Mouse (Mus musculus): Measurements from ENCODE around the gene Vav1. TPM values are rescaled to one million over a fixed set of nuclear protein-coding genes. Genes with fewer than 3 reads are reported as not detected.

The Vav1 gene
- polyA plus RNA-seq (2017; shearing (Covaris generic)) = 154 TPM

GRCm38 (mm10) chr17:57278943-57279590, at the start of gene Vav1:
Vav1 (plus strand) TSS chr17:57279100.

DNA sequence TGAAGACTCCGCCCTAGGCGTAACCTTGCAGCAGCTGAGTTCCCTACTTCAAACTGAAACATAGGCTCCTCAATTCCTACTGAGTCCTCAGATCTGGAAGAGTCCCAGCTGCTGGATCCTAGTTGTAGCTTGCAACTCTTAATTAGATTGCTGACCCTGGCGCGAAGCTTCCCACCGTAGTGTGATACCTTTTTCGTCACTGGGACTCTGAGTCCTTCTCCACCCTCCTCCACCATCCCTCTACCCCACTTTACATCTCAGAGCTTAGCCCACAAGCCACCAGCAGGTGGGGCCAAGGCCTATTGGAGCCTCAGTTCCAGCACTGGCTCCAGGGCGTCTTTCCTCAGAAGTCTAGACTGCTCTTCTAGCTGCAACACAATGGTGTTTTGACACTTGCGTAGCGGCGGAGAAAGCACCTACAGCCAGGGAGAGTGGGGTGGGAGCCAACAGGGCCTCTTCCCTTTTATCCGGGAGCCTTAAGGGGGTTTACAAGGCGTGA, 30.6 kb upstream of the Vav1 start, which contains the start of gene Gpr108:
TSS of gene Gpr108 (minus strand) at position 246 of the 499 bp plus-strand sequence.

GRCm38 (mm10) chr17:57249186-57250181, 29.4 kb upstream of the Vav1 start, which contains the start of gene Trip10:
Trip10 (plus strand) TSS chr17:57249455.

GRCm38 (mm10) chr17:57358441-57358840, 79.5 kb downstream of the Vav1 start, which contains the start of gene Adgre1:
Adgre1 (plus strand) TSS chr17:57358691.

Other genes with a start within 250 kb of the Vav1 start
- gene Khsrp, start 247.6 kb upstream of the Vav1 start, polyA plus RNA-seq (2017; shearing (Covaris generic)) = 33.8 TPM
- not detected for gene Slc25a41, start 237.4 kb upstream of the Vav1 start, polyA plus RNA-seq (2017; shearing (Covaris generic))
- 9.6 TPM for gene Crb3, start 220.0 kb upstream of the Vav1 start, polyA plus RNA-seq (2017; shearing (Covaris generic))
- gene Slc25a23, start 219.2 kb upstream of the Vav1 start, polyA plus RNA-seq (2017; shearing (Covaris generic)) = 6.1 TPM
- 183 TPM for gene Dennd1c, start 200.6 kb upstream of the Vav1 start, polyA plus RNA-seq (2017; shearing (Covaris generic))
- 0.73 TPM for gene Tubb4a, start 191.3 kb upstream of the Vav1 start, polyA plus RNA-seq (2017; shearing (Covaris generic))
- 36.0 TPM for gene Tnfsf9, start 173.8 kb upstream of the Vav1 start, polyA plus RNA-seq (2017; shearing (Covaris generic))
- 1.1 TPM for gene Cd70, start 129.3 kb upstream of the Vav1 start, polyA plus RNA-seq (2017; shearing (Covaris generic))
- gene Tnfsf14, start 84.9 kb upstream of the Vav1 start, polyA plus RNA-seq (2017; shearing (Covaris generic)) = 15.3 TPM
- gene C3, start 51.0 kb upstream of the Vav1 start, polyA plus RNA-seq (2017; shearing (Covaris generic)) = 0.24 TPM
- 50.0 TPM for gene Gpr108, start 30.7 kb upstream of the Vav1 start, polyA plus RNA-seq (2017; shearing (Covaris generic))
- 9.0 TPM for gene Trip10, start 29.6 kb upstream of the Vav1 start, polyA plus RNA-seq (2017; shearing (Covaris generic))
- not detected for gene Adgre1, start 79.6 kb downstream of the Vav1 start, polyA plus RNA-seq (2017; shearing (Covaris generic))